Mouse (Mus musculus) kidney, postnatal 36 days (tissue): Measurements from ENCODE around the gene Mpv17l2.

ENCODE experiments used
- DNase-seq, 2 experiments: peaks; one replicate each; pipeline ENCODE4 v3.0.0; 2021 to 2022; ENCODE audit warnings: mixed read lengths in 2 of 2

Mpv17l2 gene

GRCm38 (mm10) chr8:70749097-70749674 lies 11.6 kb downstream of the Mpv17l2 start:
- no peak for DNase-seq

DNA sequence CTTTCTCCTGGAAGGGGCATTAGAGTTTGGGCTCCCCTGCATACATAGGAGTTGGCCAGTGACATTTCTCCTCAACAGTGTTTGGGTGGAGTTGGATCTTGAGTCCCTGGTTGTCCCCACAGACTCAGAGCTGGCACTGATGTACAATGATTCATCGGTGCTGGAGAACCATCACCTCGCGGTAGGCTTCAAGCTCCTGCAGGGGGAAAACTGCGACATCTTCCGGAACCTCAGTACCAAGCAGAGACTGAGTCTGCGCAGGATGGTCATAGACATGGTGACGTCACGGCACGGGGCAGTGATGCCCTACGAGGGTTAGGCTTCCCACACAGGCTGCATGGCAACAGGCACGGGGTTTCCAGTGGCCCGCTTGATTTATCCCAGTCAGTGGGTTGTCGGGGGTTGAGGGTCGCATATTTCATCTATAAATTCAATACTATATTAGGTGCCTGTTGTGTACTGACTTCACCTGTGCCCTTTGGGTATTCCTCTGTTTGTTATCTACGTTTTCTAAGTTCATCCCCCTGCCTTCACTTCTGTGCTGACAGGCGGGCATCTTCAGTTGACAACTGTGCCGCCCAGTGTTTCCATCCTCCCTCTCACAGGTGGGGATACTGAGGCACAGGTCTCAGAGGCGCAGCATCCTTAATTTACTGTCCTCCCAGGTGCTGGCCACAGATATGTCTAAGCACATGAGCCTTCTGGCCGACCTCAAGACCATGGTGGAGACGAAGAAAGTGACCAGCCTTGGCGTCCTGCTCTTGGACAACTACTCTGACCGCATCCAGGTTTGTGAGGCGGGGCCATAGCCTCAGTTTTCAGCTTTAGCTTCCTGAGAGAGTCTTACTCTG lies 12.3 kb downstream of the Mpv17l2 start:
- DNase-seq: no peak

GRCm38 (mm10) chr8:70747211-70747890 lies 13.4 kb downstream of the Mpv17l2 start:
- DNase-seq: no peak

DNA sequence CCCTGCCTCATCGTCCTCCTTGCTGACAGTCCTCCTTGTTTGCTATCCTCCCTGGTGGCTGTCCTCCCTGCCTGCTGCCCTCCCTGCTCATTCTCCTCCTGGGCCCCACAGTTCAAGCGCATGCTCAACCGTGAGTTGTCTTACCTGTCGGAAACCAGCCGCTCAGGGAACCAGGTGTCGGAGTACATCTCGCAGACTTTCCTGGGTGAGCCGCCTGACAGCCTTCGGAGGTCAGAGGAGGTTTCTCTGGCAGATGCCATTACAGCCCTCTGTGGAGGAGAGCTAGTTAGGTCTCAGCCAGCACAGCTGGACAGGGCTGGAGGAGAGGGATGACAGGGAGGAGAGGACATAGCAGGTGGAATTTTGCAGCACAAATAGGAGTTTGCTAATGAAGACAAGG lies 14.1 kb downstream of the Mpv17l2 start:
- DNase-seq: no peak

DNA sequence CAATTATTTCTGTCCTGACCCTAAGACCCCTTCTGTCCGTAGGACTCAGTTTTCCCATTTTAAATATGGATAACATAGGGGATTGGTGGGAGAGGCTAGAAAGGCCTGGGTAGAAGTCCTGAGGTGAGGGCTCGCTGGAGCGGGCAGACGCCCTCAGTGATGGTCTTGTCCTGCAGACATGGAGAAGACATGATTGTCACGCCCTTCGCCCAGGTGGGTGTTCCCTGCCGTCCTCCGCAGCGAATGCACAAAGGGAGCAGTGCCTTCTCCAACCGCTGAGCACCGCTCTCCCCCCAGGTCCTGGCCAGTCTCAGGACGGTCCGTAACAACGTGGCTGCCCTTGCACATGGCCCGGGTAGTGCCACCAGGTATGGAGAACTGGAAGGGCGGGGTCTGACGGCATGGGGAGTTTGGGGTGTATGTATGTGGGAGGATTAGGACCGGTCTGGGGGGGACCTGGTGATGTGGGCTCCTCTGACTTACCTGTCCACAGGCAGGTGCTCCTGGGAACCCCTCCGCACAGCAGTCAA lies 15.0 kb downstream of the Mpv17l2 start:
- no peak for DNase-seq

- DNase-seq: no peak
These were observed 15.9 kb downstream of the Mpv17l2 start for GRCm38 (mm10) chr8:70744806-70745205.

DNA sequence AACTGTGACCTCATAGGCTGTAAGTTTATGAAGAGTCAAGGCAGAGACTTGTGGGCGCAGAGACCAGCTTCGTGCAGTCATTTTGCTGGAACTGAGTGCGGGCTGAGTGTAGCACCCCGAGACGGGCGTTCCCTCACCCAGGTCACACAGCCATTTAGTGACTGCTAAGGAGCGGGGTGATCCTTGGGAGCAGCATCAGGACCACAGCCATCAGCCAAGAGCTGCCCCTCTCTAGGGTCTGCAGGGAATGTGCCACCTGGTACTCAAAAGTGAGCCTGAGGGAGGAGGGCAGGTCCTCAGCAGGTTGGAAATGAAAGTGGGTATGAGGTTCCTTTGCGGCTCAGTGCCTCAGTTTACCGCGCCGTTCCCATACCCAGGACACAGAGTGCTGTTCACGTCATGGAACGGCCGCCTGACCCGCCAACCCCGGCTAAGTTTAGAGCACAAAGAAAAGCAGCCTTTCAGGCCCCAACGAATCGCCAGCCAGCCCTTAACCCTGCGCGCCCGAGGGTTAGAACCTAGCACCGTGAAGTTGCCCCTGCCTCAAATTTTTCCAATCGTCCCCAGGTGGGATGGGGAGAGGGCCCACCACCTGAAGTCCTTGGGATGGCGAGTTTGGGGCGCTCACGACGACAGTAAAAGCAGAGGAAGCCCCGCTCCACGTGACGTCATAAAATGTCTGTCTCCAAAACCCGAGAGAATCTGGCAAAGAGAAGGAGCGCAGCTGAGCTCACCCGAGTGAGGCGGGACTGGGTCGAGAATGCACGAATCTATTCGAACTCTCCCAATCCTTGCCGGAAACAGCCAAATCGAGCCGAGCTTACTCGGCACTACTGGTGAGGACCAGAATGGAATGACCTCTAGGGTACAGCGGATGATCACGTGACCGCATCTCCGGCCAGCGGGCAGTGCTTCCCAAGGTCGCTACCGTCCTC lies 16.8 kb downstream of the Mpv17l2 start:
- DNase-seq: peak; percentile 91 to 95

- no peak for DNase-seq
These were observed 17.6 kb downstream of the Mpv17l2 start for GRCm38 (mm10) chr8:70742981-70743655.

- DNase-seq: no peak
These were observed 18.6 kb downstream of the Mpv17l2 start for GRCm38 (mm10) chr8:70742176-70742575.

DNA sequence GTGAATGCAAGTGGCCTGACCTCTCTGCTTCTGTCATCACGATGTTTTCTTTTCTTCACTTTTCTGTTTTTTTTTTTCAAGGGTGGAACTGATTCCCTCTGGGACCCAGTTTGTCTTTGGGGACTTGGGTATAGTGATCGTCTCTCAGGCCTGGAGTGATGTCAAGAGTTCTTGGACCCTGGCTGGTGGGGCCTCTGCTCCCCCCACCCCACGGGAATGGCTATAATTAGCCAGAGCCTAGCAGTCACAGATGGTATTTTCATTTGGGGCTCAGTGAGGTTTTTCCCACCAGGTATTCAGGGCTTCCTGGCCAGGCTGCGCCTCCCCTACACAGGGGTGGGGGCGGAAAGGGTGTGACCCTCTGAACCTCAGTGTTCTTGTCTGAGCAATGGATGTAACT lies 19.1 kb downstream of the Mpv17l2 start:
- DNase-seq: no peak

DNA sequence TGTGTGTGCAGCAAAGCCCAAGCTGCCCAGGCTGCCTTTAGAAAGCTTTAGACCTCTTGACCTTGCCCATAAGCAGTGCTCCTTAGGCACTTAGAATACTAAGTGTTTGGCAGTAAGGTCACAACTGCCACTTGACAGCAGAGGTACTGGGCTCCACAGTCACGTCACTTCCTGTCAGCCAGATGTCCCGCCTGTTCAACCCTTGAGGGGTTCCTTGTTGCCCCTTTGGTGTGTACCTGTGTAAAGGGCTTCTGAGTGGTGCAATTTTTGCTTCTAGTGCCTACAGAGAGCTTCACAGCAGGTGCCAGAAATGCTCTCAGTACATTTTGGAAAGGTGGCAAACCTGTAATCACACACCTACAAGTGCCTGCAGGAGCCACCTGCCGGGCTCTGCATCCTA lies 22.5 kb downstream of the Mpv17l2 start:
- no peak for DNase-seq

DNA sequence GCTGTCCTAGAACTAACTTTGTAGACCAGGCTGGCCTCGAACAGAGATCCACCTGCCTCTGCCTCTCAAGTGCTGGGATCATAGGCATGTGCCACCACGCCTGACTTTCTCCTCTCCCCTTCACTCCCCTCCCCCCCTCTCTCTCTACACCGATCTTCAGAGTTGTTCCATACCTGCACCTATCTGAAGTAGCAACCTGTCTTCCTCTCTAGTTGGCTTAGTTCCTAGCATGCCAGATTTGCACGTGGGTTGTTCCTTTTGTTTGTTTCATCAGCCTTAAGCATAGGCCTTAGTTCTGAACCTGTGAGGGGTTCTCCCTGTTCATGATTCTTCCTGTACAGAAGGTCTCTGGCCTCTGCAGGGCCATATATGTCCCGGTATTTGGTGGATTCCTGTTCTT lies 23.0 kb downstream of the Mpv17l2 start:
- DNase-seq: no peak

DNA sequence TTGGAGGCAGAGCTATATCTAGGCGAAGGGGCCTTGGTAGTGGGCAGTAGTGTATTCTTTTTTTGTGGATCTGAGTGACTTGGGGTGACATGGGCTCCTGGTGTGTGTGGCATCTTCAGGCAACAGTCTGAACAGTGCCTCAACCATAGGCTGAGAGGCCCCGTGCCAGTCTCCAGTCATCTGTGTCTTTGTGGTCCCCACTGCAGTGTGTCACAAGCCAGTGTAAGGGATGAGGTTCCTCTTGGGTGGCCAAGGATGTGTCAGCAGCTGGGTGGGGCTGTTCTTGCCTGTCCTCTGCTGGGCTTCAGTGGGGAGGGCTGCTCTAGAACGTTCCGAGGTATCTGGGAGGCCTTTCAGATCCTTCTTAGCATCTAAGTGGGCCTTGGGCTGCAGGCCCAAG lies 29.8 kb downstream of the Mpv17l2 start:
- DNase-seq: no peak

GRCm38 (mm10) chr8:70729808-70730475 lies 30.8 kb downstream of the Mpv17l2 start:
- peak in 1 of 2 experiments; percentile 52 for DNase-seq

DNA sequence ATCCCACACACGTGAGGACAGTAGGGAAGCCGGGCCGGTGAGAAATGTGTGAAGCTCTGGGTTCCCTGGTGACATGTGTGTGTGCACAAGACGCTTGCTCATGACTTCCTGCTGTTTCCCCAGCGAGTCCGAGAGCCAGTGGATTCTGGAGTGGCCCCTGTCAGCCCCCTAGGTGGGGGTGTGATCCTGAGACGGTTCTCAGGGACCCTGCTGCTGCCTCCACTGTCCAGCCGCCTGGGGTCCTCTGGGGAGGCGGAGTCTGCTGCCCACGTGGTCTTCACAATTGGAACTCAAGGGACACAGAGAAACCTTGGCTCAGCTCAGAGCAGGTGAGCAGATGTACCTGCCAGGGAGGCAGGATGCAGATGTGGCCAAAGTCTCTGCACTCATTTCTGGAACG lies 34.0 kb downstream of the Mpv17l2 start:
- no peak for DNase-seq

GRCm38 (mm10) chr8:70725792-70726447 lies 34.8 kb downstream of the Mpv17l2 start:
- peak; percentile 72 to 87 for DNase-seq

DNA sequence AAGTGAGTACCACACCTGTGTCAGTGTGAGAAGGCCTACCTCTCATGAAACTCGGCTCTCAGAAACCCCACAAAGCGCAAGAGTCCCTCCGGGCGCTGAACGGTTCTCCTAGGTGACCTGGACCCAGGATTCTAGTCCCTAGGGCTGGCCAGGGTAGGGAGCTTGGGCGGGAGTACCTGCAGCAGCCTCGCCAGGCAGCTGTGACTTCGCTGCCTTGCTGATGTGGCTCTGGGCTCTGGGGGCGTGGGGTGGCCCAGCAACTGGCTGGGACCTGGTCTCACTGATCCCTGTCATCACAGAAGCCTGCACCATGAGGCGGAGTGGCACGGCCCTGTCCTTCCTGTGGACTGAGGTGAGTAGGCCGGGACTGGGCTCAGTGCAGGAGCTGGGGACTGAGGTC lies 36.5 kb downstream of the Mpv17l2 start:
- peak in 1 of 2 experiments; percentile 55 for DNase-seq

DNA sequence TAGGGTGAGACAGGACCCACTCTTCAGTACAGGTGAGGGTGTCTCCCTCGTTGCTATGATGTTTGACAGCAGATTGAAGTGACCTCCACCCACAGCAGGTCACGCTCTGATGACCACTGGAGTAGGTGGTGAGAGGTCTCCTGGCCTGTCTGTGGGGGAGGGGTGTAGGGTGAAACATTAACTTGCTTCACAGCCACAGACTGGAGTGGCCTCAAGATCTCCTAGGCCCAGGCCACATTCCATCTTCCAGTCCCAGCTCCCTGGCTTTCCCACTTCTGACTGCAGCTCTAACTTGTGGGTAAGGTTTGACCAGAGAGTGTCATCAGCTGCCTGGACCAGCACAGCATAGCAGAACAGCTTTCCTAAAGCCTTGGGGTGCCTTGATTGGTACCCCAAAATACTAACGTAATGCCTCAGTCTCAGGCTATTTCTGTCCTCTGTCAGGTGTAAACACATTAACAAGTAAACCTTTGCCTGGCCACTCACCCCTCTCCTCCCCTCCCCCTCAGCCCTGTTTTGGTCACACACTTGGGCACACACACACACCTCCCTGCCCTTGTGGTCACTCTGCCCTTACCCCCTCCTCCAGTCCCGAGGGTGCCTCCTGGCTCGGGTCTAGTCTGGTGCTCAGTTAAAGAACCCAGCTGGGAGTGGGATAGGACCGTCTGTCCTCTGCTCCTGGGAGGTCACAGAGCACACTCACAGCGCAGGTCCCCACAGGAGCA lies 37.1 kb downstream of the Mpv17l2 start, which contains the start of gene Pde4c:
TSS of gene Pde4c (plus strand) at position 235 of the 725 bp plus-strand sequence.
- peak; percentile 95 to 98 for DNase-seq

DNA sequence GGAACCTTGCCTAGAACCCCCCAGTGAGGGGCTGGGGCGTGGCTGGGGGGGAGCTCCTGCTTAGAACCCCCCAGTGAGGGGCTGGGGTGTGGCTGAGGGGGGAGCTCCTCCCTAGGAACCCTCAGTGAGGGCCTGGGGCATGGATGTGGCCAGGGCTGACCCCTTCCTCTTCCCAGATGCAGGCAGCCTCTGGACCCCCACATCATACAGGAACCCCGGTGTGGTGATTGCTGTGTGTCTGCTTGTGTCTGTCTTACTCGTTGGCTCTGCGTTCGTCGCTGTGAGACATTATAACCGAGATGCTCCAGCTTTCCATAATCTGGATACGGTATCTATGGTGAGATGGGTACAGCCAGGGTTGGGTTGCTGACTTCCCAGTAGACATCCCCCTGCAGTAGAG lies 39.1 kb downstream of the Mpv17l2 start:
- DNase-seq: no peak

GRCm38 (mm10) chr8:70720739-70721138 lies 40.0 kb downstream of the Mpv17l2 start:
- DNase-seq: peak; percentile 80 to 90
